Mouse (Mus musculus): ENCODE measurements at regions not wholly inside any gene's neighbourhood (a gene's known extent, or its start where the extent isn't known, plus 50 kb on each side); places are given as distances from the start of the nearest gene placed in this dataset.

GRCm38 (mm10) chr9:83199771-83200170, 53.3 kb upstream of the Hmgn3 start:
- Histone ChIP-seq H3K27ac (replicated peaks) (no peak overlapping the region), H3K4me2 (no peak overlapping the region), H3K9me3 (no peaks in the 10 kb centered on the region), H3K27me3 (no peaks in the 10 kb centered on the region), H3K36me3 (no peaks in the 10 kb centered on the region), H3K4me3 (no peak overlapping the region), H3K4me1 (replicated peaks) (peaks cover 9% of the 10 kb centered on the region), H3K9ac (no peak overlapping the region)
- 92% methylated on average over 3 of the region's 3 CpGs for WGBS
- ATAC-seq (ENCODE audit: low read depth), result no peak

GRCm38 (mm10) chr9:83199176-83199575, 52.7 kb upstream of the Hmgn3 start:
- Histone ChIP-seq H3K4me3 (no peak overlapping the region), H3K4me1 (replicated peaks) (peaks cover 11% of the 10 kb centered on the region), H3K27me3 (no peaks in the 10 kb centered on the region), H3K27ac (replicated peaks) (no peak overlapping the region), H3K36me3 (no peaks in the 10 kb centered on the region), H3K9me3 (no peaks in the 10 kb centered on the region), H3K9ac (no peak overlapping the region), H3K4me2 (no peak overlapping the region)
- no peak for ATAC-seq (ENCODE audit: low read depth)
- WGBS, result 88% methylated on average over 3 of the region's 3 CpGs

GRCm38 (mm10) chr9:83197013-83197412, 50.5 kb upstream of the Hmgn3 start:
- peaks cover 11% of the 10 kb centered on the region for H3K4me1 ChIP-seq (replicated peaks)
- no peak overlapping the region for H3K27ac ChIP-seq (replicated peaks)
- no peak overlapping the region for H3K4me2 ChIP-seq
- no peaks in the 10 kb centered on the region for H3K27me3 ChIP-seq
- no peaks in the 10 kb centered on the region for H3K9me3 ChIP-seq
- H3K4me3 ChIP-seq, result no peak overlapping the region
- no peak overlapping the region for H3K9ac ChIP-seq
- no peak for ATAC-seq (ENCODE audit: low read depth)
- no peaks in the 10 kb centered on the region for H3K36me3 ChIP-seq
- 81% methylated on average over 5 of the region's 5 CpGs for WGBS
